Mouse (Mus musculus) bone marrow, adult 2 months (tissue): ENCODE measurements around the gene Mlh3.

ENCODE experiments used
- CTCF ChIP-seq: fragments of 200-500 bp; IDR thresholded peaks from 2 replicates; pipeline ENCODE4 v1.5.1; 2011; ENCODE audit warnings: low read length, control low read depth; ENCODE audit not compliant: control insufficient read depth, insufficient read depth
- POLR2A ChIP-seq: fragments of 200-500 bp; IDR thresholded peaks from 2 replicates; pipeline ENCODE4 v1.6.1; 2011; ENCODE audit warnings: low read depth, mild to moderate bottlenecking, control low read depth, low read length, borderline replicate concordance; ENCODE audit not compliant: control insufficient read depth

DNA sequence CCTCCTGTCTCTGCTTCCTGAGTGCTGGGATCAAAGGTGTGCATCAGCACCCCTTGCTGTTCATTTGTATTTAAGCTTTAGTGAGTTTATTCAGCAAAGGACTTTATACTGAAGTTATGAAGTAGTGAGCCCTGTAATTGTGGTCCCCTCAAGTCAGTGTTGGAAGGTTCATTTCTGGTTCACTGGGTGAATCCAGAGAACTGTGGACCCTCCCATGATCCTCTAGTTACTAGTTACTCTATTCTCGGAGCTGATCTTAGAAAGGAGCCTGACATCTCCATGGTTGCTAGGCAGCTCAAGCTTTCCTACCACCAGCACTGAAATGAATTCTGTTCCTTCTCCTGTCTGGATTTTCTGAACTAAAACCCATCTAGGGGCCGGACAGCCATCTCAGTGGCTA is 25.1 kb upstream of the Mlh3 start:
- TF ChIP-seq POLR2A: no peak
- TF ChIP-seq CTCF: no peak
